Mouse (Mus musculus) spleen, adult 2 months (tissue): ENCODE data around the gene Gm38655.

Experiments used
- CTCF ChIP-seq: fragments of 200-500 bp; IDR thresholded peaks from 2 replicates; pipeline ENCODE4 v1.5.1; 2011; ENCODE audit warnings: mild to moderate bottlenecking, inconsistent platforms; ENCODE audit not compliant: insufficient read depth, insufficient read length, insufficient replicate concordance; ENCODE audit errors: extremely low read depth
- POLR2A ChIP-seq: fragments of 200-500 bp; IDR thresholded peaks from 2 replicates; pipeline ENCODE4 v1.6.1; 2011; ENCODE audit warnings: low read depth, low read length, inconsistent platforms

- TF ChIP-seq CTCF (no peak), POLR2A (no peak)
Observed at GRCm38 (mm10) chr17:25164770-25165169, 10.5 kb downstream of the Gm38655 start.
